Mouse (Mus musculus): ENCODE measurements around the gene Chrna5. TPM values are rescaled to one million over a fixed set of nuclear protein-coding genes. Genes with fewer than 3 reads are reported as not detected.

Gene Chrna5
- 1.1 and 1.3 TPM in 2 replicates for polyA plus RNA-seq (2015; fragmentation: Nextera tagmentation; extraction: Ambion mirVana)

- 64% methylated on average over 8 of the region's 8 CpGs for WGBS
- no peaks in the 10 kb centered on the region for H3K4me1 ChIP-seq (replicated peaks; ENCODE audit: control insufficient read depth, insufficient read depth)
- no peak for DNase-seq (ENCODE audit: low spot score)
- no peak for TF ChIP-seq EP300 (optimal IDR thresholded peaks at IDR 0.05)
- no peak for TF ChIP-seq CTCF (IDR thresholded peaks at IDR 0.05; ENCODE audit: low read depth)
- H3K36me3 ChIP-seq (ENCODE audit: control insufficient read depth, insufficient read depth, low read length): no peaks in the 10 kb centered on the region
- peaks cover 2% of the 10 kb centered on the region; the same call in 1 of the 2 replicates for H3K27me3 ChIP-seq (ENCODE audit: control insufficient read depth, insufficient read depth, low read length)
- ATAC-seq (ENCODE audit: low FRiP score, low TSS enrichment): no peak
- H3K4me2 ChIP-seq (replicated peaks; ENCODE audit: low read depth): peak within 1 kb of the TSS; percentile 87
- H3K4me3 ChIP-seq (ENCODE audit: low read depth, low read length): peak within 1 kb of the TSS; percentile 52
- no peak within 1 kb of the TSS for H3K27ac ChIP-seq (replicated peaks)
- H3K9me3 ChIP-seq (ENCODE audit: control insufficient read depth, low read length): no peaks in the 10 kb centered on the region
- H3K9ac ChIP-seq (ENCODE audit: low read length): peak within 1 kb of the TSS; percentile 54
These were observed at the start of gene Chrna5 for GRCm38 (mm10) chr9:54980674-54981073. Chrna5 (plus strand) TSS chr9:54980880.

GRCm38 (mm10) chr9:54931765-54932164, 48.9 kb upstream of the Chrna5 start:
- Histone ChIP-seq H3K4me1 (replicated peaks; ENCODE audit: control insufficient read depth, insufficient read depth) (no peaks in the 10 kb centered on the region), H3K9ac (ENCODE audit: low read length) (no peak overlapping the region), H3K27me3 (ENCODE audit: control insufficient read depth, insufficient read depth, low read length) (no peaks in the 10 kb centered on the region), H3K36me3 (ENCODE audit: control insufficient read depth, insufficient read depth, low read length) (no peaks in the 10 kb centered on the region), H3K4me3 (ENCODE audit: low read depth, low read length) (no peak overlapping the region), H3K9me3 (ENCODE audit: control insufficient read depth, low read length) (no peaks in the 10 kb centered on the region), H3K4me2 (replicated peaks; ENCODE audit: low read depth) (no peak overlapping the region), H3K27ac (replicated peaks) (no peak overlapping the region)
- no peak for TF ChIP-seq EP300 (optimal IDR thresholded peaks at IDR 0.05)
- peak; percentile 42 for TF ChIP-seq CTCF (IDR thresholded peaks at IDR 0.05; ENCODE audit: low read depth)
- DNase-seq (ENCODE audit: low spot score): no peak
- ATAC-seq (ENCODE audit: low FRiP score, low TSS enrichment): no peak
- WGBS: 8% methylated on average over 1 of the region's 1 CpGs

- TF ChIP-seq EP300 (optimal IDR thresholded peaks at IDR 0.05) (no peak), CTCF (IDR thresholded peaks at IDR 0.05; ENCODE audit: low read depth) (no peak)
- H3K27ac ChIP-seq (replicated peaks): no peak overlapping the region
- no peaks in the 10 kb centered on the region for H3K27me3 ChIP-seq (ENCODE audit: control insufficient read depth, insufficient read depth, low read length)
- H3K9ac ChIP-seq (ENCODE audit: low read length): no peak overlapping the region
- ATAC-seq (ENCODE audit: low FRiP score, low TSS enrichment) (no peak), DNase-seq (ENCODE audit: low spot score) (no peak)
- no peaks in the 10 kb centered on the region for H3K4me1 ChIP-seq (replicated peaks; ENCODE audit: control insufficient read depth, insufficient read depth)
- H3K4me2 ChIP-seq (replicated peaks; ENCODE audit: low read depth): no peak overlapping the region
- no peaks in the 10 kb centered on the region for H3K36me3 ChIP-seq (ENCODE audit: control insufficient read depth, insufficient read depth, low read length)
- WGBS: 69% methylated on average over 2 of the region's 2 CpGs
- H3K4me3 ChIP-seq (ENCODE audit: low read depth, low read length): no peak overlapping the region
- no peaks in the 10 kb centered on the region for H3K9me3 ChIP-seq (ENCODE audit: control insufficient read depth, low read length)
These were observed 48.3 kb upstream of the Chrna5 start for GRCm38 (mm10) chr9:54932379-54932778.

- ATAC-seq (ENCODE audit: low FRiP score, low TSS enrichment): no peak
- Histone ChIP-seq H3K27ac (replicated peaks) (no peak overlapping the region), H3K4me2 (replicated peaks; ENCODE audit: low read depth) (no peak overlapping the region), H3K4me3 (ENCODE audit: low read depth, low read length) (no peak overlapping the region), H3K36me3 (ENCODE audit: control insufficient read depth, insufficient read depth, low read length) (no peaks in the 10 kb centered on the region), H3K9me3 (ENCODE audit: control insufficient read depth, low read length) (no peaks in the 10 kb centered on the region), H3K27me3 (ENCODE audit: control insufficient read depth, insufficient read depth, low read length) (no peaks in the 10 kb centered on the region), H3K4me1 (replicated peaks; ENCODE audit: control insufficient read depth, insufficient read depth) (no peaks in the 10 kb centered on the region), H3K9ac (ENCODE audit: low read length) (no peak overlapping the region)
- DNase-seq (ENCODE audit: low spot score): no peak
- WGBS: 84% methylated on average over 4 of the region's 4 CpGs
- TF ChIP-seq CTCF (IDR thresholded peaks at IDR 0.05; ENCODE audit: low read depth): no peak
- TF ChIP-seq EP300 (optimal IDR thresholded peaks at IDR 0.05): no peak
These were observed 38.6 kb upstream of the Chrna5 start for GRCm38 (mm10) chr9:54942071-54942470.

- Histone ChIP-seq H3K9me3 (ENCODE audit: control insufficient read depth, low read length) (no peaks in the 10 kb centered on the region), H3K9ac (ENCODE audit: low read length) (no peak overlapping the region), H3K4me2 (replicated peaks; ENCODE audit: low read depth) (no peak overlapping the region), H3K27ac (replicated peaks) (no peak overlapping the region), H3K36me3 (ENCODE audit: control insufficient read depth, insufficient read depth, low read length) (no peaks in the 10 kb centered on the region), H3K27me3 (ENCODE audit: control insufficient read depth, insufficient read depth, low read length) (no peaks in the 10 kb centered on the region), H3K4me3 (ENCODE audit: low read depth, low read length) (no peak overlapping the region), H3K4me1 (replicated peaks; ENCODE audit: control insufficient read depth, insufficient read depth) (no peaks in the 10 kb centered on the region)
- DNase-seq (ENCODE audit: low spot score) (no peak), ATAC-seq (ENCODE audit: low FRiP score, low TSS enrichment) (no peak)
- WGBS: 70% methylated on average over 2 of the region's 2 CpGs
- peak; percentile 18; the same call in 1 of the 2 replicates for TF ChIP-seq CTCF (IDR thresholded peaks at IDR 0.05; ENCODE audit: low read depth)
- no peak for TF ChIP-seq EP300 (optimal IDR thresholded peaks at IDR 0.05)
These were observed 36.2 kb upstream of the Chrna5 start for GRCm38 (mm10) chr9:54944467-54944866.

- Histone ChIP-seq H3K36me3 (ENCODE audit: control insufficient read depth, insufficient read depth, low read length) (no peaks in the 10 kb centered on the region), H3K4me2 (replicated peaks; ENCODE audit: low read depth) (no peak overlapping the region), H3K4me3 (ENCODE audit: low read depth, low read length) (no peak overlapping the region), H3K9ac (ENCODE audit: low read length) (no peak overlapping the region), H3K4me1 (replicated peaks; ENCODE audit: control insufficient read depth, insufficient read depth) (no peaks in the 10 kb centered on the region), H3K27ac (replicated peaks) (no peak overlapping the region), H3K27me3 (ENCODE audit: control insufficient read depth, insufficient read depth, low read length) (no peaks in the 10 kb centered on the region), H3K9me3 (ENCODE audit: control insufficient read depth, low read length) (no peaks in the 10 kb centered on the region)
- WGBS: 71% methylated on average over 16 of the region's 16 CpGs
- no peak for ATAC-seq (ENCODE audit: low FRiP score, low TSS enrichment)
- TF ChIP-seq EP300 (optimal IDR thresholded peaks at IDR 0.05): no peak
- no peak for TF ChIP-seq CTCF (IDR thresholded peaks at IDR 0.05; ENCODE audit: low read depth)
- no peak for DNase-seq (ENCODE audit: low spot score)
These were observed 34.4 kb upstream of the Chrna5 start for GRCm38 (mm10) chr9:54946256-54946655.

Data from stomach, postnatal 0 days (tissue).